Mouse (Mus musculus) neutrophil, adult 5-6 weeks (primary cell): ENCODE data around the gene Nfya. TPM values are rescaled to one million over a fixed set of nuclear protein-coding genes. Genes with fewer than 3 reads are reported as not detected.
A peak's percentile ranks its signal among the peaks of the same experiment; 100 is the strongest.

Experiments used
- ATAC-seq: fragments of 151-379, 151-347 bp; 2 replicates; pipeline ENCODE4 v1.8.0; 2017; ENCODE audit warnings: mild to moderate bottlenecking, moderate TSS enrichment; ENCODE audit not compliant: insufficient number of reproducible peaks, poor library complexity, low FRiP score, severe bottlenecking; ENCODE audit errors: extremely low read depth
- total RNA-seq: library from RNA; stranded (forward); fragments of 200-1000 nt; gene quantifications from 2 replicates; pipeline ENCODE4 v1.2.3, GENCODE M21; 2017

The Nfya gene
- 47.7 and 55.0 TPM in 2 replicates for total RNA-seq

GRCm38 (mm10) chr17:48409380-48410298, at the start of gene Nfya, which contains the start of gene Oard1:
Gene Nfya (minus strand): TSS chr17:48409906.
Gene Oard1 (plus strand): TSS chr17:48410014.
- ATAC-seq = peak; percentile 76

GRCm38 (mm10) chr17:48457971-48458653, 48.4 kb upstream of the Nfya start:
- ATAC-seq = peak; percentile 43

- ATAC-seq = no peak
Observed at GRCm38 (mm10) chr17:48455955-48456354, 46.2 kb upstream of the Nfya start.

- ATAC-seq = no peak
Observed at GRCm38 (mm10) chr17:48454688-48455087, 45.0 kb upstream of the Nfya start, which contains the start of gene Unc5cl. Gene Unc5cl (plus strand): TSS chr17:48454901.

GRCm38 (mm10) chr17:48454190-48454589, 44.5 kb upstream of the Nfya start:
- ATAC-seq = no peak

GRCm38 (mm10) chr17:48453489-48453888, 43.8 kb upstream of the Nfya start:
- ATAC-seq = no peak

GRCm38 (mm10) chr17:48451753-48452444, 42.2 kb upstream of the Nfya start:
- no peak for ATAC-seq

- ATAC-seq = no peak
Observed at GRCm38 (mm10) chr17:48451353-48451675, 41.6 kb upstream of the Nfya start, which contains the start of gene Tspo2. Gene Tspo2 (minus strand): TSS chr17:48451522.

GRCm38 (mm10) chr17:48450666-48451352, 41.1 kb upstream of the Nfya start:
- ATAC-seq = no peak

GRCm38 (mm10) chr17:48447675-48448074, 38.0 kb upstream of the Nfya start:
- no peak for ATAC-seq

- ATAC-seq = no peak
Observed at GRCm38 (mm10) chr17:48443542-48444145, 33.9 kb upstream of the Nfya start.

- ATAC-seq = no peak
Observed at GRCm38 (mm10) chr17:48442745-48443457, 33.2 kb upstream of the Nfya start.

- no peak for ATAC-seq
Observed at GRCm38 (mm10) chr17:48437421-48437911, 27.8 kb upstream of the Nfya start.

- ATAC-seq = no peak
Observed at GRCm38 (mm10) chr17:48436487-48436886, 26.8 kb upstream of the Nfya start.

GRCm38 (mm10) chr17:48434479-48434878, 24.8 kb upstream of the Nfya start:
- ATAC-seq = no peak

GRCm38 (mm10) chr17:48433689-48434330, 24.1 kb upstream of the Nfya start:
- ATAC-seq = no peak

GRCm38 (mm10) chr17:48433006-48433655, 23.4 kb upstream of the Nfya start:
- no peak for ATAC-seq
